Mouse (Mus musculus) forebrain, embryonic 11.5 days (tissue): Measurements from ENCODE around the gene Mad1l1. TPM values are rescaled to one million over a fixed set of nuclear protein-coding genes. Genes with fewer than 3 reads are reported as not detected.
A peak's percentile ranks its signal among the peaks of the same experiment; 100 is the strongest.

Experiments used
- ATAC-seq: fragments of 200-750 bp; cut with Nextera tagmentation; replicated peaks from 2 replicates; pipeline ENCODE4 v1.8.0; 2017; ENCODE audit warnings: moderate TSS enrichment; ENCODE audit not compliant: low FRiP score
- DNase-seq: peaks from one replicate; pipeline ENCODE4 v3.0.0-alpha.2; 2017; ENCODE audit warnings: low spot score
- H3K27ac ChIP-seq: fragments of 300-500 bp; sonication (generic); 2 replicates; pipeline ENCODE4 v1.5.1; 2014; ENCODE audit warnings: low read depth, low read length
- H3K27me3 ChIP-seq: fragments of 300-500 bp; sonication (generic); 2 replicates; pipeline ENCODE4 v1.6.1; 2014; ENCODE audit warnings: mild to moderate bottlenecking, low read length, mixed read lengths; ENCODE audit not compliant: control insufficient read depth, insufficient read depth
- H3K36me3 ChIP-seq: fragments of 300-500 bp; sonication (generic); 2 replicates; pipeline ENCODE4 v1.6.1; 2014; ENCODE audit warnings: mild to moderate bottlenecking, low read length, moderate library complexity, mixed read lengths; ENCODE audit not compliant: control insufficient read depth, insufficient read depth
- H3K4me1 ChIP-seq: fragments of 300-500 bp; sonication (generic); replicated peaks from 2 replicates; pipeline ENCODE4 v1.6.1; 2014; ENCODE audit warnings: low read length, mixed read lengths; ENCODE audit not compliant: control insufficient read depth, insufficient read depth
- H3K4me2 ChIP-seq: fragments of 300-500 bp; sonication (generic); 2 replicates; pipeline ENCODE4 v1.6.1; 2014; ENCODE audit warnings: low read depth, mild to moderate bottlenecking, low read length, moderate library complexity, mixed read lengths; ENCODE audit not compliant: severe bottlenecking
- H3K4me3 ChIP-seq: fragments of 300-500 bp; sonication (generic); 2 replicates; pipeline ENCODE4 v1.5.1; 2014; ENCODE audit warnings: low read depth, low read length
- H3K9ac ChIP-seq: fragments of 300-500 bp; sonication (generic); 2 replicates; pipeline ENCODE4 v1.6.1; 2014; ENCODE audit warnings: low read length
- H3K9me3 ChIP-seq: fragments of 300-500 bp; sonication (generic); 2 replicates; pipeline ENCODE4 v1.6.1; 2016; ENCODE audit warnings: low read length, mixed read lengths; ENCODE audit not compliant: control insufficient read depth
- WGBS: fragments of 180-500 bp; shearing (Covaris S2); extraction: QIAGEN DNeasy Blood & Tissue Kit; methylation state at CpG from one replicate; pipeline ENCODE4 v1.1.7; 2014; 5-methylcytosine and 5-hydroxymethylcytosine counted together
- polyA plus RNA-seq: library from polyadenylated mRNA; unstranded; fragments of >200 nt; fragmentation: Nextera tagmentation; extraction: Ambion mirVana; gene quantifications from 2 replicates; pipeline ENCODE4 v1.2.1, GENCODE M21; 2014

The Mad1l1 gene
- polyA plus RNA-seq, 1 experiment from 2014 or later: 52.7 TPM

- no peak for DNase-seq
Observed at GRCm38 (mm10) chr5:140336680-140337079, 15.3 kb upstream of the Mad1l1 start.

GRCm38 (mm10) chr5:140333631-140334030 lies 12.3 kb upstream of the Mad1l1 start:
- peaks cover 9% of the 10 kb centered on the region; the same call in 1 of the 2 replicates for H3K4me1 ChIP-seq
- no peak for DNase-seq
- H3K9ac ChIP-seq: no peak overlapping the region
- H3K9me3 ChIP-seq: no peaks in the 10 kb centered on the region
- no peak overlapping the region for H3K4me2 ChIP-seq
- WGBS: 31% methylated on average over 2 of the region's 2 CpGs
- no peaks in the 10 kb centered on the region for H3K27me3 ChIP-seq
- H3K27ac ChIP-seq: no peak overlapping the region
- H3K4me3 ChIP-seq: no peak overlapping the region
- no peak for ATAC-seq
- H3K36me3 ChIP-seq: peaks cover 2% of the 10 kb centered on the region; the same call in 1 of the 2 replicates

More at GRCm38 (mm10) chr5:140336680-140337079, 15.3 kb upstream of the Mad1l1 start:
- no peak overlapping the region for H3K27ac ChIP-seq
- H3K9me3 ChIP-seq: no peaks in the 10 kb centered on the region
- peaks cover 6% of the 10 kb centered on the region; the same call in 1 of the 2 replicates for H3K36me3 ChIP-seq
- no peak overlapping the region for H3K9ac ChIP-seq
- 0 out of 2 replicates have a peak, but pooled peaks cover 2% of the 10 kb centered on the region for H3K4me1 ChIP-seq
- 70% methylated on average over 1 of the region's 1 CpGs for WGBS
- no peak overlapping the region for H3K4me3 ChIP-seq
- ATAC-seq: no peak
- H3K4me2 ChIP-seq: no peak overlapping the region
- no peaks in the 10 kb centered on the region for H3K27me3 ChIP-seq

- Histone ChIP-seq H3K9me3 (no peaks in the 10 kb centered on the region), H3K27me3 (no peaks in the 10 kb centered on the region), H3K27ac (no peak overlapping the region), H3K4me3 (peak overlapping the region; percentile 75; the same call in 1 of the 2 replicates), H3K9ac (no peak overlapping the region), H3K4me1 (peaks cover 9% of the 10 kb centered on the region; the same call in 1 of the 2 replicates), H3K36me3 (no peaks in the 10 kb centered on the region; the same call in 1 of the 2 replicates), H3K4me2 (peak overlapping the region; percentile 78)
- WGBS: 56% methylated on average over 4 of the region's 4 CpGs
- DNase-seq (no peak), ATAC-seq (no peak)
Observed at GRCm38 (mm10) chr5:140332519-140332918, 11.2 kb upstream of the Mad1l1 start.

GRCm38 (mm10) chr5:140331615-140332512 lies 10.5 kb upstream of the Mad1l1 start, which contains the start of gene Mrm2:
TSS of gene Mrm2 (minus strand) at chr5:140331898.
- Histone ChIP-seq H3K4me1 (peaks cover 9% of the 10 kb centered on the region; the same call in 1 of the 2 replicates), H3K4me2 (peak within 1 kb of the TSS; percentile 78), H3K27ac (peak within 1 kb of the TSS; percentile 85), H3K27me3 (no peaks in the 10 kb centered on the region), H3K9ac (peak within 1 kb of the TSS; percentile 87), H3K36me3 (no peaks in the 10 kb centered on the region; the same call in 1 of the 2 replicates), H3K9me3 (no peaks in the 10 kb centered on the region), H3K4me3 (peak within 1 kb of the TSS; percentile 75)
- peak; percentile 92 for DNase-seq
- peak; percentile 85 for ATAC-seq
- WGBS: 1% methylated on average over 39 of the region's 39 CpGs

- Histone ChIP-seq H3K27ac (no peak overlapping the region), H3K36me3 (no peaks in the 10 kb centered on the region; the same call in 1 of the 2 replicates), H3K4me3 (no peak overlapping the region), H3K4me2 (no peak overlapping the region), H3K27me3 (no peaks in the 10 kb centered on the region), H3K9ac (no peak overlapping the region), H3K9me3 (no peaks in the 10 kb centered on the region), H3K4me1 (peaks cover 3% of the 10 kb centered on the region; the same call in 1 of the 2 replicates)
- DNase-seq: no peak
- no peak for ATAC-seq
- 93% methylated on average over 5 of the region's 5 CpGs for WGBS
Observed at GRCm38 (mm10) chr5:140324058-140324457, 2.7 kb upstream of the Mad1l1 start.

GRCm38 (mm10) chr5:140321756-140322575 lies 614 bp upstream of the Mad1l1 start:
- H3K27ac ChIP-seq: peak overlapping the region; percentile 55; the same call in 1 of the 2 replicates
- ATAC-seq (no peak; the same call in 1 of the 2 replicates), DNase-seq (no peak)
- no peaks in the 10 kb centered on the region; the same call in 1 of the 2 replicates for H3K36me3 ChIP-seq
- peak overlapping the region; percentile 90 for H3K4me3 ChIP-seq
- WGBS: 1% methylated on average over 17 of the region's 17 CpGs
- peak overlapping the region; percentile 74 for H3K4me2 ChIP-seq
- no peaks in the 10 kb centered on the region for H3K27me3 ChIP-seq
- H3K9me3 ChIP-seq: no peaks in the 10 kb centered on the region
- H3K4me1 ChIP-seq: peaks cover 3% of the 10 kb centered on the region; the same call in 1 of the 2 replicates
- H3K9ac ChIP-seq: peak overlapping the region; percentile 98

- no peaks in the 10 kb centered on the region; the same call in 1 of the 2 replicates for H3K36me3 ChIP-seq
- 93% methylated on average over 3 of the region's 3 CpGs for WGBS
Observed at GRCm38 (mm10) chr5:140316716-140317115, 4.6 kb downstream of the Mad1l1 start.

GRCm38 (mm10) chr5:140307602-140308001 lies 13.8 kb downstream of the Mad1l1 start:
- H3K4me3 ChIP-seq: no peak overlapping the region
- ATAC-seq (no peak), DNase-seq (no peak)
- H3K9me3 ChIP-seq: no peaks in the 10 kb centered on the region
- peaks cover 7% of the 10 kb centered on the region; the same call in 1 of the 2 replicates for H3K36me3 ChIP-seq
- WGBS: 92% methylated on average over 14 of the region's 14 CpGs
- H3K27ac ChIP-seq: no peak overlapping the region
- no peak overlapping the region for H3K4me2 ChIP-seq
- H3K9ac ChIP-seq: no peak overlapping the region
- no peaks in the 10 kb centered on the region for H3K4me1 ChIP-seq
- no peaks in the 10 kb centered on the region for H3K27me3 ChIP-seq

More at GRCm38 (mm10) chr5:140316716-140317115, 4.6 kb downstream of the Mad1l1 start:
- Histone ChIP-seq H3K4me1 (peaks cover 3% of the 10 kb centered on the region; the same call in 1 of the 2 replicates), H3K4me2 (no peak overlapping the region), H3K9ac (no peak overlapping the region), H3K4me3 (no peak overlapping the region), H3K9me3 (no peaks in the 10 kb centered on the region), H3K27ac (no peak overlapping the region), H3K27me3 (no peaks in the 10 kb centered on the region)
- no peak for DNase-seq
- ATAC-seq: no peak
